Mouse (Mus musculus): ENCODE data around the gene Nop56.

Nop56 gene

DNA sequence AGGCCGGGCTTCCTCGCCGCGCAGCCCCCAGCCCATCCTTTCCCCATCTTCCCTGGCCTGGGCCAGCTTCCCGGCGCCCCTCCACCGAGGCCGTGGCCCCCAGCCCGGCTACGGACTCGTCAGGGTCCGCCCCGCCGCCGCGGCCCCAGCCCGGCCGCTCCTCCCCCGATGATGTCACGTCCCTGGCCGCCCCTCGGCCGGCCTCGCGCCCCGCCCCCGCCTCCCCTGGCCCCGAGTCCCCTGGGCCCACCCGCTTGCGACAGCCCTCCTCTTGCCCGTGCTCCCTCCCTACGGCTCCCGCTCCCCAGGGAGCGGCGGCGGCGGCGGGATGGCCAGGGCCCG, 20.7 kb downstream of the Nop56 start, which contains the start of gene Ebf4:
Gene Ebf4 (plus strand): TSS at position 234 of the 342 bp plus-strand sequence.
- no peak for ATAC-seq (ENCODE audit: insufficient number of reproducible peaks, low FRiP score, low TSS enrichment)

DNA sequence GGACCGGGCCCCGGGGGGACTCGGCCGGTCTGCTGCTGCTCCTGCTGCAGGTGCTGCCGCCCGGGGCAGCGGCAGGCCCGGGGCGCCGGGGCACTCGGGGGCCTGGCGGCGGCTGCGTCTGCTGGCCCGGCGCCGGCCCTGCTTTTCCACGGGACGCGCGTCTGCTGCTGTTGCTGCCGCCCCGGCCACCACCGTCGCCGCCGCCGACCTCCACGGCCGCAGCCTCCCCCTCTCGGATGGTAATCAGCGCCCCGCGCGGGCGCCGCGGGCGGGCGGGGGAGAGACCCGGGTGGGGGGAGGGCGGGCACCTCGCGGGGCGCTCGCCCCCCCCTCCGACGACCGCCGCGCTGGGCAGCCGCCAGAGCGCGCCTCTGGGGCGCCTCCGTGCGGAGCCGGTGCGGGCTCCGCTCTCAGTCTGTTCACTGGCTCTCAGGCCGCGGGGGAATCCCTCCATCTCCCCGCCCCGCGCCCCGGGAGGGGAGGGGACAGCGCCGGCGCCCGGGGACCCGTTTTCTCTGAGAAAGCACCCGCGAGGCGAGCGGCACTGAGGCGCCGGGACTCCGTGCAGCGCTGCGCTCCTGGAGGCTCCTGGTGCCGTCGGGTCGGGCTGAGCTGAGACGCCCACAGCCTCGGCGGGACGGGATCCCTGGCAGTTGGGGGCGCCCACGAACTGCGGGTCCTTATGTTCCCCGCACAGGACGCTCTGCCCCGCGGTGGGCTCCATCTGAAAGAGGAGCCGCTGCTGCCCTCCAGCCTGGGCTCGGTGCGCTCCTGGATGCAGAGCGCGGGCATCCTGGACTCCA, 21.3 kb downstream of the Nop56 start:
- ATAC-seq (ENCODE audit: insufficient number of reproducible peaks, low FRiP score, low TSS enrichment), result no peak

GRCm38 (mm10) chr2:130296134-130296745, 22.0 kb downstream of the Nop56 start:
- ATAC-seq (ENCODE audit: insufficient number of reproducible peaks, low FRiP score, low TSS enrichment), result no peak

DNA sequence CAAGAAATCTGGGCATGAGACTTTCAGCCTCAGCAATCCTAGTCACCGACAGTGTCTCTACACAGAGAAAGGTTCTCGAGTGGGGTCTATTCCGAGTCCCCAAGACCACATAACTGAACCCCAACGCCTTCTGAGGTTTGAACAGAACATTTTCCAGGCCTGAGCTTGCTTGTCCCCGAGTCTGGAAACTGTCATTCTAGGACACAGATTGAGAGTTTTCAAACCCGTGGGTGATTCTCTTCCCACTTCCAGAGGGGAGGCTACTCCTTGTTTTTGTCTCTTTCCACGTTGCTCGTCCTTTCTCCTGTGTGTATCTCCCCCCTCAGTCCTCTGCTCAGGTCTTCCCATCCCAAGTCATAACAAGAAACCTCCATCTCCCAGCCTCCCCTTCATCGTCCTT, 23.4 kb downstream of the Nop56 start:
- no peak for ATAC-seq (ENCODE audit: insufficient number of reproducible peaks, low FRiP score, low TSS enrichment)

GRCm38 (mm10) chr2:130303014-130303413, 28.8 kb downstream of the Nop56 start:
- ATAC-seq (ENCODE audit: insufficient number of reproducible peaks, low FRiP score, low TSS enrichment), result no peak

GRCm38 (mm10) chr2:130327057-130327456, 52.8 kb downstream of the Nop56 start:
- ATAC-seq (ENCODE audit: insufficient number of reproducible peaks, low FRiP score, low TSS enrichment), result no peak
